Mouse (Mus musculus): ENCODE results near the gene Zfp28. TPM values are rescaled to one million over a fixed set of nuclear protein-coding genes. Genes with fewer than 3 reads are reported as not detected.
A peak's percentile ranks its signal among the peaks of the same experiment; 100 is the strongest.
"Not testable (repeated sequence)": the region's sequence is repeated elsewhere in the genome, so short reads cannot be mapped to it uniquely, and the experiment has no call there.

The Zfp28 gene
- polyA plus RNA-seq, 1 experiment from 2014 or later: 12.6 TPM

DNA sequence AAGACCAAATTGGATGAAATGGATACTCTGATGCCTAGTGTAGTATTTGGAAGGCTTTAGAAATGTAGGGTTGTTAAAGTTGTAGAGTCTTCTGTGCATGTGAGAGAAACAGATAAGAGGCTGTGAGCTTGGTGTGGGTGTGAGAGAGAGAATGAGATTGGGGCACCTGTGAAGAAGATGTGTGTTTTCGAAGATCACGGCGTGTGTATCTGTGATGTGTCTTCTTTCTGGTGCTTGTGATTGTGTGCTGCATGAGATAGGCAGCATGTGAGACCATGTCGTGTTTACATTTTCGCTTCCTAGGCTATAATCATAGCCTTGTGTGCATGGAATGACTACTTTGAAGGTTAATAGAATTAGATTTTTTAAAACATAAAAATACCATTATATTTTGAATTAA is 15.9 kb upstream of the Zfp28 start:
- 0 out of 2 replicates have a peak, but pooled peaks cover 5% of the 10 kb centered on the region for H3K4me1 ChIP-seq
- no peaks in the 10 kb centered on the region for H3K9me3 ChIP-seq
- no peak overlapping the region for H3K4me3 ChIP-seq
- no peak for ATAC-seq (ENCODE audit: insufficient number of reproducible peaks, insufficient read depth, low FRiP score, low TSS enrichment)
- no peaks in the 10 kb centered on the region for H3K36me3 ChIP-seq
- no peaks in the 10 kb centered on the region for H3K27me3 ChIP-seq
- 90% methylated on average over 5 of the region's 5 CpGs for WGBS
- no peak overlapping the region for H3K4me2 ChIP-seq (replicated peaks)
- H3K9ac ChIP-seq: no peak overlapping the region
- no peak overlapping the region for H3K27ac ChIP-seq

DNA sequence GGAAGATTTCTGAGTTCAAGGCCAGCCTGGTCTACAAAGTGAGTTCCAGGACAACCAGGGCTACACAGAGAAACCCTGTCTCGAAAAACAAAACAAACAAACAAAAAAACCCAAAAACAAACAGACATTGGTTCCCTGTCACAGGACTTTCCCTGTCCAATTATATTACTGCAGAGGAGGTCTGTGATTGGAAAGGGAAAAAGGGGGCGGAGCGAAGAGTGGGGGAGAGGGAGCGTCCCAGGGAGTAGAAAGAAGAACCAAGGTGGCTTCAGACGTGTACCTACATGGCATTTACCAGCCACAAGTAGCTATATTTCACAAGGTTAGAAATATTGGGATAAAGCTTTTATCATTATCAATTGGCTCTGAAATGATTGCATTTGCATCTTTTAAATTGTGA is 14.9 kb upstream of the Zfp28 start:
- 83% methylated on average over 5 of the region's 5 CpGs for WGBS
- H3K4me2 ChIP-seq (replicated peaks): not testable (repeated sequence)

DNA sequence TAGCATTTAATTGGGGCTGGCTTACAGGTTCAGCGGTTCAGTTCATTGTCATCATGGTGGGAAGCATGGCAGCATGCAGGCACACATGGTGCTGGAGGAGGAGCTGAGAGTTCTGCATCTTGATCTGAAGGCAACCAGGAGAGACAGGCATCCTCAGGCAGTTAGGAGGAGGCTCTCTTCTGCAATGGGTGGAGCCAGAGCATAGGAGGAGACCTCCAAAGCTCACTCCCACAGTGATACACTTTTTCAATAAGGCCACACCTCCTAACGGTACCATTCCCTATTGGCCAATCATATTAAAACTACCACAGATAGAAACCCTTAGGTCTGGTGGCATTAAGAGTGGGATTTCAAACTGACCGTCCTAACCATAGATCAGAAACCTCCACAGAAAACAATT is 13.6 kb upstream of the Zfp28 start:
- Histone ChIP-seq H3K27me3 (no peaks in the 10 kb centered on the region), H3K4me3 (no peak overlapping the region), H3K4me2 (replicated peaks) (no peak overlapping the region), H3K4me1 (no peaks in the 10 kb centered on the region), H3K9ac (no peak overlapping the region), H3K27ac (no peak overlapping the region), H3K36me3 (no peaks in the 10 kb centered on the region), H3K9me3 (no peaks in the 10 kb centered on the region)
- 80% methylated on average over 3 of the region's 3 CpGs for WGBS
- no peak for ATAC-seq (ENCODE audit: insufficient number of reproducible peaks, insufficient read depth, low FRiP score, low TSS enrichment)

More for the DNA sequence above, 14.9 kb upstream of the Zfp28 start:
- H3K27ac ChIP-seq; H3K4me1 ChIP-seq; H3K9ac ChIP-seq; H3K4me3 ChIP-seq; H3K27me3 ChIP-seq; H3K9me3 ChIP-seq; ATAC-seq (ENCODE audit: insufficient number of reproducible peaks, insufficient read depth, low FRiP score, low TSS enrichment); H3K36me3 ChIP-seq: not testable (repeated sequence)

DNA sequence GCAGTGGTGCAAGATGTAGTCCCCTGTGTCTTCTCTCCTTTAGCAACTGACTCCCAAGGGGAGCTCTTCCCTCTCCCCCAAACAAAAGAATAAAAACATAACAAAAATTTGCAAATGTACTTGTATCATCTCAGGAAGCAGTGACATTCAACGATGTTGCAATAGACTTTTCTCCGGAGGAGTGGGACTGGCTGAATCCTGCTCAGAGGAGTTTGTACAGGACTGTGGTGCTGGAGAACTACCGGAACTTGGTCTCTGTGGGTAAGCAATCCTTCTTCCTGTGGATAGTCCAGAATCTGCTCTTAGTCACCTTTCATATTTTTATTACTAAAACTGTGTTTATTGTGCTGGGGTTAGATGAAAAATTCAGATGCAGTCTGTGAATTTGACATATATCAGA is 10.1 kb upstream of the Zfp28 start:
- no peaks in the 10 kb centered on the region for H3K4me1 ChIP-seq
- no peak overlapping the region for H3K4me3 ChIP-seq
- 92% methylated on average over 3 of the region's 3 CpGs for WGBS
- ATAC-seq (ENCODE audit: insufficient number of reproducible peaks, insufficient read depth, low FRiP score, low TSS enrichment): no peak
- H3K9ac ChIP-seq: no peak overlapping the region
- H3K36me3 ChIP-seq: no peaks in the 10 kb centered on the region
- no peak overlapping the region for H3K27ac ChIP-seq
- H3K9me3 ChIP-seq: no peaks in the 10 kb centered on the region
- H3K4me2 ChIP-seq (replicated peaks): no peak overlapping the region
- H3K27me3 ChIP-seq: no peaks in the 10 kb centered on the region

DNA sequence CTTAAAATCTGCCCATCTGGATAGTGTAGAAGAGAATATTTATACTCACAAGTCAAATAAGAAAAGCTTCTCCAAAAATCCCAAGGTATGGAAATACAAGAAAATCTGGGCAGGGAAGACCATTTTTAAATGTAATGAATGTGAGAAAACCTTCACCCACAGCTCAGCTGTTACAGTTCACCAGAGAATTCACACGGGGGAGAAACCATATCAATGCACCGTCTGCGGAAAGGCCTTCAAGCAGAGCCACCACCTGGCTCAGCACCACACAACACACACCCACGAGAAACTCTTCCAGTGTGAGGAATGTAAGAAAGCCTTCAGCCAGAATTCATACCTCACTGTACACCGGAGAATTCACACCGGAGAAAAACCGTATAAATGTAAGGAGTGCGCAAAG is 4.7 kb upstream of the Zfp28 start:
- Histone ChIP-seq H3K4me2 (replicated peaks) (no peak overlapping the region), H3K27me3 (no peaks in the 10 kb centered on the region), H3K27ac (no peak overlapping the region), H3K4me3 (no peak overlapping the region), H3K4me1 (peaks cover 5% of the 10 kb centered on the region; the same call in 1 of the 2 replicates), H3K9ac (no peak overlapping the region), H3K36me3 (no peaks in the 10 kb centered on the region), H3K9me3 (no peaks in the 10 kb centered on the region)
- WGBS: 86% methylated on average over 8 of the region's 8 CpGs
- no peak for ATAC-seq (ENCODE audit: insufficient number of reproducible peaks, insufficient read depth, low FRiP score, low TSS enrichment)

DNA sequence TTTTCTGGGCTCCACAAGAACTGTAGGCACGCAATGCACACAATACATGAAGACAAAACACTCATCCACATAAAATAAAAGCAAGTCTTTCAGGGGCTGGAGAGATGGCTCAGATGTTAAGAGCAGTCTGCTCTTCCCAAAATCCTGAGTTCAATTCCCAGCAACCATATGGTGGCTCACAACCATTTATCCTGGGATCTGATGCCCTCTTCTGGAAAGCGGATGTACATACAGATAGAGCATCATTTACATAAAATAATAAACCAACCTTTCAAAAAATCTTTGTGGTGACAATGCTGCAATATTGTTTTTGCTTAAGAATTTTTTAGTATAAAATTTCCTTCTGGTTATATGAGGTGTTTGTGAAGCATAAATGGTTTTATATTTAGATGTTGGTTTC is 1.7 kb upstream of the Zfp28 start:
- no peak for ATAC-seq (ENCODE audit: insufficient number of reproducible peaks, insufficient read depth, low FRiP score, low TSS enrichment)
- Histone ChIP-seq H3K4me2 (replicated peaks) (no peak overlapping the region), H3K4me3 (no peak overlapping the region), H3K4me1 (peaks cover 10% of the 10 kb centered on the region; the same call in 1 of the 2 replicates), H3K27ac (no peak overlapping the region), H3K9me3 (no peaks in the 10 kb centered on the region), H3K9ac (no peak overlapping the region), H3K36me3 (no peaks in the 10 kb centered on the region), H3K27me3 (no peaks in the 10 kb centered on the region)
- 82% methylated on average over 2 of the region's 2 CpGs for WGBS

DNA sequence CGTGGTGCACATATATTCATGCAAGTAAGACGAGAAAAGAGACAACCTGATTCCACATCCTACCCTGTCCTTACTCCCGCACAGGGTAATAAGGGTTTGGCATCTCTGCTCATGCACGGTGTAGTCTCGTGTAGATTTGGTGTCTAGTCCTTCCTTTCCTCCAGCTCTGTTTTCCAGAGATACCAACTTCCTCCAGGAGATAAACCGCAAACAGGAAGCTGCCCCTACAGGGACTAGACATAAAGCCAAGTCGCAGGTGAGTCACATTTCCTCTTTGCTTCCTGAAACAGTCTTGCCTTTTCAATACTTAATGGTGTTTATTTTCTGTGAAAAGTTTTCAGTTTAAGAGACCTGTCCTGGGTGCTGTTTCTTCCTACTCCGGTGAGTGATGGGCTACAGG is 916 bp downstream of the Zfp28 start:
- no peak overlapping the region for H3K9ac ChIP-seq
- H3K4me2 ChIP-seq (replicated peaks): peak overlapping the region; percentile 76
- peak overlapping the region; percentile 66 for H3K4me3 ChIP-seq
- H3K9me3 ChIP-seq: no peaks in the 10 kb centered on the region
- peaks cover 10% of the 10 kb centered on the region; the same call in 1 of the 2 replicates for H3K4me1 ChIP-seq
- 0 out of 2 replicates have a peak, but pooled peaks cover 3% of the 10 kb centered on the region for H3K36me3 ChIP-seq
- 77% methylated on average over 8 of the region's 8 CpGs for WGBS
- no peak for ATAC-seq (ENCODE audit: insufficient number of reproducible peaks, insufficient read depth, low FRiP score, low TSS enrichment)
- no peaks in the 10 kb centered on the region for H3K27me3 ChIP-seq
- H3K27ac ChIP-seq: no peak overlapping the region

DNA sequence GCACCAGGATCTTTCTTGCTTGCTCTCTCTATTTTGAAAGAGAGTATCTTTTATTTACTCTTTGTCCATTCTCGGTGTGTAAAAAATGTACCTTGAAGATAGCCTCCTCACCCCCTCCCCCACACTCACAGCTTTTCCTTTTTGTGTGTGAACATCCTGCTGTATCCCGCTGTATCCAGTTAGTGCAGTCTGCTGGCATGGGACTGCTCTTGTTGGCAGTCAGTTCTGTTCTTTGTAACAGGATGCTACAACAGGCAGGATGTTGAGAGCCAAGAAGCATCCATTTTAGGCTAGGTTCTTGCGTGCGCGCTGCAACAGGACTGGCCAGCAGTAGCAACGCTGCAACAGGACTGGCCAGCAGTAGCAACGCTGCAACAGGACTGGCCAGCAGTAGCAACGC is 3.9 kb downstream of the Zfp28 start:
- no peaks in the 10 kb centered on the region for H3K9me3 ChIP-seq
- ATAC-seq (ENCODE audit: insufficient number of reproducible peaks, insufficient read depth, low FRiP score, low TSS enrichment): no peak
- H3K27me3 ChIP-seq: no peaks in the 10 kb centered on the region
- 94% methylated on average over 8 of the region's 8 CpGs for WGBS
- H3K36me3 ChIP-seq: peaks cover 25% of the 10 kb centered on the region
- peaks cover 10% of the 10 kb centered on the region; the same call in 1 of the 2 replicates for H3K4me1 ChIP-seq
- no peak overlapping the region for H3K4me2 ChIP-seq (replicated peaks)
- no peak overlapping the region for H3K27ac ChIP-seq
- no peak overlapping the region for H3K4me3 ChIP-seq
- no peak overlapping the region for H3K9ac ChIP-seq

DNA sequence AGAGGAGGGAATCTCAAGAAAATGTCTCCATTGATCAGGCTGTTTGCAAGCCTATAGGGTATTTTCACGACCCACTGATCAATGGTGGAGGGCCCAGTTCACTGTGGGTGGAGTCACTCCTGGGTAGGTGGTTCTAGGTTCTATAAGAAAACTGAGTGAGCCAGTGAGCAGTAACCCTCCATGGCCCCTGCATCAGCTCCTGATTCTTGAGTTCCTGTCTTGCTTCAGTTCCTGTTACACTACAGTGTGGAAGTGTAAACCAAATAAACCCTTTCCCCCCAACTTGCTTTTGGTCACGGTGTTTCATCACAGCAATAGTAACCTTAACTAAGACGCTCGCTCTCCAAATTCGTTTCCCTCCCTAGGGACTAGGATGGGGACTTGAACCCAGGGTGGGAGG is 5.9 kb downstream of the Zfp28 start:
- no peak overlapping the region for H3K9ac ChIP-seq
- 84% methylated on average over 5 of the region's 5 CpGs for WGBS
- no peaks in the 10 kb centered on the region for H3K27me3 ChIP-seq
- no peaks in the 10 kb centered on the region for H3K9me3 ChIP-seq
- no peak for ATAC-seq (ENCODE audit: insufficient number of reproducible peaks, insufficient read depth, low FRiP score, low TSS enrichment)
- no peak overlapping the region for H3K4me3 ChIP-seq
- H3K27ac ChIP-seq: no peak overlapping the region
- 0 out of 2 replicates have a peak, but pooled peaks cover under 1% of the 10 kb centered on the region for H3K4me1 ChIP-seq
- H3K36me3 ChIP-seq: peaks cover 40% of the 10 kb centered on the region
- H3K4me2 ChIP-seq (replicated peaks): no peak overlapping the region

DNA sequence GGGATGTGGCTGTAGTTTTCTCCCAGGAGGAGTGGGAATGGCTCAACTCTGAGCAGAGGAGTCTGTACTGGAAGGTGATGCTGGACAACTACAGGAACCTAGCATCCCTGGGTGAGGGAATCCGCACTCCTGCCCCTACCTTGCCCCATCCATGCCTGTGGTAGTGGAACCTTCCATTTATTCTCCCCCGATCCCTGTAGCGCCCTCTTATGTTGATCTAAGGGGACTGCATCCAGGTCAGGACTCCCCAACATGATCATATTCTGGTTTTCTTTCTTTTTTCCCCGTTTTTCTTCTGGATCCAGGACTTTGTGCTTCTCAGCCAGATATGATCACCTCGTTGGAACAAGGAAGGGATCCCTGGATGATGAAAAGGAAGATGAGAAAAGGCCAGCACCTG is 6.4 kb downstream of the Zfp28 start:
- no peak for ATAC-seq (ENCODE audit: insufficient number of reproducible peaks, insufficient read depth, low FRiP score, low TSS enrichment)
- Histone ChIP-seq H3K4me3 (no peak overlapping the region), H3K27me3 (no peaks in the 10 kb centered on the region), H3K4me1 (no peaks in the 10 kb centered on the region), H3K4me2 (replicated peaks) (no peak overlapping the region), H3K36me3 (peaks cover 43% of the 10 kb centered on the region), H3K27ac (no peak overlapping the region), H3K9me3 (no peaks in the 10 kb centered on the region), H3K9ac (no peak overlapping the region)
- 68% methylated on average over 5 of the region's 5 CpGs for WGBS

DNA sequence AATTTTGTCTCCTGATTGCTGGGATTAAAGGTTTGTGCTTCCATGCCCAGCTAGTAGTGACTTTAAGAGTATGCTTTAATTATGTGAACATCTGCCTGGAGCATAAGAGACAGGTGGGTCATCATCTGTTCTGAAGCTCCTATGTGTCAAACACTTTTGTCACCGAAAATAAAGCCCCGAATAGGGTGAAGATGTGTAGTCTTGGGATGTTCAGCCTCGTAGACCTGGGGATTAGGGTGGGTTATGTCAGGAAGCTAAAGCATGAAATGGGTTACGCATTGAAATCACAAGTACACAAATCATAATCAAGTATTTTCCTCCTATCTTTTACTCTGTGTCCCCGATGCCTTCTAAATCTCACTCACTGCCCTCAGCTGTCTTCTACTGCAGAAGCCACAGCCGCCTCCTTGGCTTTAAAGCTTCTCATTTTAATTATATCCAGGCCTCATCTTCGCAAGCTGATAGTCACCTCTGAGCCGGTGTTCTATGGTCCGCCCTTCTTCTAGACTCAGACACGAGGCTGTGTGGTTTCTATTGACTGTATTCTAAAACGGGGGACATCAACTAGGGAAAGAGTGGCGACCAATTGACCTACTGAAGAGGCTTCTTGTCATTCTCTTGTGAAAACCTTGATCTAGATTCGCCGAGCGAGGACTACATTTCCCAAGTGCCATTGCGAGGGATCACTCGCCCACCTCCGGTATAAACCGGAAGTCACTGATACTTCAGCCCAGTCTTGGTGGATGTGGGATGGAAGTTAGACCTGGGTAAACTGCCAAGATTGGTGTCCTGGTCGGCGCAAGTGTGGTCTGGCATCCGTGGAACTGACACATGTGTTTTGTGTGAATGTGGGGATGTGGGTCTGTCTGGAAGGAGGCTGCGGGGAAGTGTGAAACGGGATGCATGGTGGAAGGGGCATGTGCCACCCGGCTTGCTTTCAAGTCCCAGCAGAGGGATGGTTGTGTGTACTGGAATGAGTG is 15.2 kb downstream of the Zfp28 start, which contains the start of gene Smim17:
TSS of gene Smim17 (plus strand) at position 720 of the 980 bp plus-strand sequence.
- ATAC-seq (ENCODE audit: insufficient number of reproducible peaks, insufficient read depth, low FRiP score, low TSS enrichment): peak; percentile 71
- Histone ChIP-seq H3K36me3 (peaks cover 20% of the 10 kb centered on the region), H3K9me3 (no peaks in the 10 kb centered on the region), H3K4me1 (no peaks in the 10 kb centered on the region), H3K4me3 (peak within 1 kb of the TSS; percentile 41), H3K4me2 (replicated peaks) (peak within 1 kb of the TSS; percentile 55), H3K27ac (no peak within 1 kb of the TSS), H3K9ac (peak within 1 kb of the TSS; percentile 45), H3K27me3 (no peaks in the 10 kb centered on the region)
- 24% methylated on average over 25 of the region's 25 CpGs for WGBS

DNA sequence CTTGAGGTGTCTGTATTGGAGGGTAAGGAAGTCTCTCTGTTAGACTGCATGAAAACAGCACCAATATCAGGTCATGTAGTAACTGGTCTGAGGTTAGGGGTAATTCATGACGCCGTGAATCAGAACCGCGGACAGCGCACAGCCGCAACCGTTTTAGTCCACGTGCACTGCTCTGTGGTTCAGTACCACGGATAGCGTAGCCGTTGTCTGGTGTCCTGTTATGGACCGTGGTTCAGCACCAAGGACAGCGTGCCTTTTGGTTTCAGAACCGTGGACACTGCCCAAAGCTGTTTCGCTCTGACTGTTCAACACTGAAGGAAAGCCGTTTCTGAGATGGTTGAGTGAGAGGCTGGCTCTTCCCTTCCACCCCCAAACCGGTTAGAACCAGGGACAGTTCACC is 26.9 kb downstream of the Zfp28 start, which contains the start of gene Gm20715:
TSS of gene Gm20715 (plus strand) at position 235 of the 400 bp plus-strand sequence.
- Histone ChIP-seq H3K4me1 (no peaks in the 10 kb centered on the region), H3K27ac (no peak within 1 kb of the TSS), H3K9me3 (no peaks in the 10 kb centered on the region), H3K9ac (no peak within 1 kb of the TSS), H3K27me3 (no peaks in the 10 kb centered on the region), H3K36me3 (no peaks in the 10 kb centered on the region), H3K4me2 (replicated peaks) (no peak within 1 kb of the TSS), H3K4me3 (no peak within 1 kb of the TSS)
- ATAC-seq (ENCODE audit: insufficient number of reproducible peaks, insufficient read depth, low FRiP score, low TSS enrichment): peak; percentile 88
- WGBS: under 1% methylated on average over 17 of the region's 17 CpGs
